Mouse (Mus musculus): ENCODE measurements around the gene Nfasc.

The Nfasc gene

DNA sequence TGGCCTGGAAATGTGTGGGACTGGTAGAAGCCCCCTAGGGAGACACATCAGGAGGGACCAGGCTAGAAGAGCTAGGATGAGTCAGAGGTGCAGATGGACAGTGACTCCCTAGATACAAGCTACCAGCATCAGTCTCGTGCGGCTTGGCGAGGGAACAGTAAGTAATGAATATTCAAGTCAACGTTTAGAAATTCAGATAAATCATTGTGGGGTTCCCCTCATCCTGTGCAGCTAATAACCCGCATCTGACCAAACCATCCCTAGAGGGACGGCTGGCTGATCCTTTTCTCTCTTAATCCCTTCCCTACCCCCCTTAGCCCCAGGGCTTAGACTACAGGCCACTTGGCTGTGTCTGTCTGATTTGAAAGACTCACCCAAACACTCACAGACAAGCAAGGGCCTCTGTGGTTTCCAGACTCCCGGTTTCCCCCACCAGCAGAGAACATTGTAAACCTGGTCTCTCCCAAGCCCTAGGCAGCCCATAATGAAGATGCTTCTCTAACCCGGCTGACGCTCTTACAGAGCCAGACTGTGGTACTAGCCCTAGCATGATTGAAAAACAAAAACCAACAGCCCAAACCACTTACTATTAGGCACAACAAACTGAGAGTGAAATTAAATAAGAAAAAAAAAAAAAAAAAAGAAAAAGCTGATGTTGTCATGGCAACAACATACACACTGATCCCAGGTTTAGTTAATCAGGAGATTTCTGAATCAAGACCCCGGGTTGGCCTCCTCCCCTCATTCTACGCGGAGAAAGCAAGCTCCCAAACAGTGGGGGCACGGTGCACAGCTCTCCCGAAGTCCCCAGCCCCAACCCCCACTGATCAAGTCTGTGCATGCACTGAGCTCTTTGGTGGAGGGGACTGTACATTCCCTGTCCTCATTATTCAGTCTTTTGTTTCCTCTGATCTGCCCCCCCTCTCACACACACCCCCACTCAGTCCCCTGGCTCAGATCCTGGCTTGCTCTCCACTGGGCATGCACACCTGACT lies 159.5 kb downstream of the Nfasc start:
- DNase-seq (ENCODE audit: low read depth, low spot score): no peak

DNA sequence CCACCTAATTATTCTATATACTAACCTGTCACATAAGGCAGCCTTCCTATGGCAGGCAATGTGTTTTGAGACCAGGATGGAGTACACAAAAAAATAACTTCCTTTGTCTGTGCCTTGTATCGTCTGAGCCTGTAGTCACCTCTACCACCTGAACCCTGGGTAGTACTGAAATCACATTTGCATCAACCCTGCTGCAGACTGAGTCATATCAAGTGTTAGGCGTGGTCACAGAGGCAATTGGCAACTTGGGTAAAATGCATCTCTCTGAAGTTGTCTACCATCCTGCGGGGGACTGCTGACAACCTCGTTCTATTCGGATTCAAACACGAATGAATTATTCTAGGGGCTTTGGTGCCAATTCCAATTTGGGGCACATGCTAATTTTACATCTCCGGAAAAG lies 161.5 kb downstream of the Nfasc start:
- no peak for DNase-seq (ENCODE audit: low read depth, low spot score)

- no peak for DNase-seq (ENCODE audit: low read depth, low spot score)
These were observed 164.8 kb downstream of the Nfasc start for GRCm38 (mm10) chr1:132576845-132577244.

GRCm38 (mm10) chr1:132572851-132573250 lies 168.7 kb downstream of the Nfasc start:
- no peak for DNase-seq (ENCODE audit: low read depth, low spot score)

DNA sequence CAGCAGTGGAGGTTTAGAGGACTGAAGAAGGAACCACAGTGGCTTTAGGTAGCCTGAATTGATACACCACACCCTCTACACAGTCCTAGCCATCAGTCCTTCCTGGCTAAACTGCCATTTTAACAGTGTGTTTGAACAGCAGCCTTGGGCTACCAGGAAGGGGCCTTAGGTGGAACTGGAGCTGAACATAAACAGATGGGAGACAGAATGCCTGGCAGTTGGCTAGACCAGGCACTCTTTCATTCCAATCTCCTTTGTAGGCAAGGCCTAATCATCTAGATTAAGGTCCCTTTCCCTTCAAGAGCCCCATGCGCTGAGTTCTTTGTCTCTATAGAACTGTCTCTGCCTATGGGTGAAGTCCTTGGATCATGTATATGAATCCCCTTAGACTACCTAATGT lies 170.0 kb downstream of the Nfasc start:
- DNase-seq (ENCODE audit: low read depth, low spot score): no peak

DNA sequence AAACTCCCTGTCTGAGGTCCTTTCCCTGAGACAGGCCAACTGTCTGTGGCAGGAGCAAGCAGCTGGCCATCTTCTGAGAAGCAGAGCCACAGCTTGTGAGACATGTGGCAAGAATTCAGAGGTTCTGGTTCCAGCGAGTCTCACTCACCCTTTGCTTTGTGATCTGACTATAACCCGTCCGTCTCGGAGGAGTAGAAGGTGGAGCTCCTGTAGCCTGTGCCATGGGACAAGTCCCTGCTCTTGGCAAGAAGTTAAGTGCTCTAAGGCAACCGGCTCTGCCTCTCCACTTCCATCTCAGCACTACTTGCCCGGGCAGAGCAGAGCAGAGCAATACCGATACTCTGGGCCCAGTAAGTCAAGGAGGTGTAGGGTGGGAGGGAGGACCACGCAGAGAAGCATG lies 170.7 kb downstream of the Nfasc start:
- DNase-seq (ENCODE audit: low read depth, low spot score): no peak

DNA sequence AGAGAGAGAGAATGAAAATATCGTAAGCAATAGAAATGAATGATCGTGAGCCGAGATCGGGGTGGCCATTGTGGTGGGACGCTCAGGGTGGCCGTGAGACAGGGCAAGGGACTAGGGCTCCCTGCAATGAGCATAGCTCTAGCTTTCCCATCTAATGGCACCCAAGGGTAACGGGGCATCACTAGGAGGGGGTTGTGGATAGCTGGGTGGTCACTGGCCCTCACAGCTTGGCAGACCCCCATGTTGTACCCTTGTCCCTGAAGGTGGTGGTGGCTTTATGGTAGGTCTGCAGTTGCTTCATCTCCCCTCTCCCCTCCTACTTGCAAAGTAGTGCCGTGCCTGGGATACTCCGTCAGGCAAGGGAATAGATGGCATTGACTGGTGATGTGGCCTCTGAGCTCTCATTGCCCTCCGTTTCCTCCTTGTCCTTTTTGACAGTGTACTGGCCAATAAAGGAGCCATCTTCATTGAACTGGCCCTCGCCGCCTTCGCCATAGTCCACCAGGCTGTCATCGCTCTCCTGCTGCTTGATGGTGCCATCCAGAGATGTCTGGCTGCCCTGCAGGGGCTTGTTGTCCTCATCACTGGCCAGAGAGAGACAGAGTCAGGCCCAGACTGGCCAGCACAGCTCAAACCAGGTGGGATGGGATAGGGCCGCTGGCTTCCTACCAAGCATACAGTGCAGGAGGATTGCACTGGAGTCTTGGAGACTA lies 171.4 kb downstream of the Nfasc start:
- no peak for DNase-seq (ENCODE audit: low read depth, low spot score)

- no peak for DNase-seq (ENCODE audit: low read depth, low spot score)
These were observed 172.1 kb downstream of the Nfasc start for GRCm38 (mm10) chr1:132569516-132569915.

- DNase-seq (ENCODE audit: low read depth, low spot score): no peak
These were observed 174.1 kb downstream of the Nfasc start for GRCm38 (mm10) chr1:132567336-132568125.

DNA sequence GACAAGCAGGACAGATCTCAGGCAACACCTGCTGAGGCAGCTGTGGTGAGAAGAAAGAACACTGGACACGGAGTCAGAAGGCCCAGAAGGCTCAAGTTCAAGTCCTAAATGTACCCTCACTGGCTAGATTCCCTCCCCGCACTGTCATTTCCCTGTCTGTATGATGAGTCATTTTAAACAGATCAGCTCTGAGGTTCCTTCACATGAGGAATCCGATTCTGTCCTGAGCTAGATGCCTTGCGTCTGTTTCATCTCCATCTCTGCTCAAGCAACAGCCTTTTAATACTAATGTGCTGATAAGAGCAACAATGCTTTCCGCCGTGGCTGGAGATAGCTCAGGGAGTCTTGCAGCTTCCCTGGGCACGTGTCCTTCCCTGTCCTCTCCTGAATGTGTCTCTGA lies 175.8 kb downstream of the Nfasc start:
- DNase-seq (ENCODE audit: low read depth, low spot score): no peak

GRCm38 (mm10) chr1:132564946-132565345 lies 176.7 kb downstream of the Nfasc start:
- no peak for DNase-seq (ENCODE audit: low read depth, low spot score)

- no peak for DNase-seq (ENCODE audit: low read depth, low spot score)
These were observed 179.2 kb downstream of the Nfasc start for GRCm38 (mm10) chr1:132562337-132562795.

GRCm38 (mm10) chr1:132560907-132561700 lies 180.5 kb downstream of the Nfasc start:
- no peak for DNase-seq (ENCODE audit: low read depth, low spot score)

GRCm38 (mm10) chr1:132559045-132559444 lies 182.6 kb downstream of the Nfasc start:
- no peak for DNase-seq (ENCODE audit: low read depth, low spot score)

DNA sequence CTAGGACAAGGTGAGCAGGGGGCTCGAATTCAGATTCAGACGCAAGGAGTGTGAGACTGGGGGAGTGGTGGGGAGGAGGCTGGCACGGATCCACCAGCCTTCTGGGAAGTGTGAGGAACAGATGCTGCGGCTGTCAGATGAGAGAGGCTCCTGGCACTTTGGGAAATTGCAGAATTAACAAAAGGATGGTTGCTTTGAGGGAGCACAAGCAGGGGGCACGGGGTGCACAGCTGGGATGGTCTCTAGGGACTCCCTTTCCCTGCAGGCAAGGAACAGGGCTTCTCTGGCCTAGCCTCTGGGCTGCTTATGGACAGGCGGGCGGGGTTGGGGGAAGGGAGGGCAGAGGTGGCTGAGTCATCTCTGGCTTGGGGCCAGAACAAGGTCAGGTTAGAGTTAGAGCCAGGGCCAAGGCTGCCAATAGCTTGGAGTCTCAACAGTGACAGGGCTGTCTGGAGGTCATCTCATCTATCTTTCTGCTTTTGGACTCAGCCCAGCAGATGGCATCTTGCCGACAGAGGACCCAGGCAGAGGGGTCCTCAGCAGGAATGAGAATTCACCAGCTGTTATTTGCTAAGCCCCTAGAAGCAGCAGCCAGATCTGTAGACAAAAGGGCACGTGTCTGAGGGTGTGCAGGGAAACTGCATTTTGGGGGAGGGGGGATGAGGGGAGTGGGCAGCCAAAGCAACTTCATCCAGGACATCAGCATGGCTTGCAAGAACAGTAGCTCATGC lies 183.5 kb downstream of the Nfasc start:
- DNase-seq (ENCODE audit: low read depth, low spot score): no peak

DNA sequence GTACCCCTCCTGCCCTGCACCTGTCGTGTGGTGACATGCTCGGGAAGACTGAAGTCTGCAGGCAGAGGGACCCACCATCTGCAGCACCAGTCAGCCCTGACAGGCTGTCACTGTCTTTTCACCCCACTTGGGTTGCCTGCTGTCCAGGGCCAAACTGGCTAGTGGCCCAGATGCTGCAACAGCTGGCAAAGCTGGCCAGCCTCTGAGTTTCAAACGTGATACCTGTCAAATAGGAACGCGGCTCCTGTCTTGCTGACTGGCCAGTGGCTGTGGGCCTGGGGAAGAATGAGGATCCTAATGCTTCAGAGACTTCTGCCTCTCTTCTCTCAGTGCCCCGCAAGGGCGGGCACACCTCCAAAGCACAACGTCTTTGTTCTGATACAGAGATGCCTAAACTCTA lies 197.8 kb downstream of the Nfasc start:
- no peak for DNase-seq (ENCODE audit: low read depth, low spot score)

GRCm38 (mm10) chr1:132542762-132543306 lies 198.8 kb downstream of the Nfasc start, which contains the start of gene Cntn2:
Cntn2 (minus strand) TSS chr1:132543256.
- no peak for DNase-seq (ENCODE audit: low read depth, low spot score)

- no peak for DNase-seq (ENCODE audit: low read depth, low spot score)
These were observed 199.6 kb downstream of the Nfasc start for GRCm38 (mm10) chr1:132541824-132542599.

- DNase-seq (ENCODE audit: low read depth, low spot score): no peak
These were observed 200.3 kb downstream of the Nfasc start for GRCm38 (mm10) chr1:132541171-132541823.
